Mouse (Mus musculus) ovary, postnatal 14 days (tissue): Measurements from ENCODE around the gene Rpl14.

Experiments
- DNase-seq: peaks from one replicate; pipeline ENCODE4 v3.0.0; 2022; ENCODE audit warnings: low spot score

Rpl14 gene

GRCm38 (mm10) chr9:120571593-120572385 lies 545 bp downstream of the Rpl14 start:
- no peak for DNase-seq

GRCm38 (mm10) chr9:120575748-120576661 lies 4.8 kb downstream of the Rpl14 start:
- no peak for DNase-seq

- no peak for DNase-seq
Measured at GRCm38 (mm10) chr9:120576662-120577013, 5.4 kb downstream of the Rpl14 start.

GRCm38 (mm10) chr9:120577133-120577651 lies 5.9 kb downstream of the Rpl14 start:
- peak; percentile 66 for DNase-seq

- no peak for DNase-seq
Measured at GRCm38 (mm10) chr9:120577706-120578405, 6.6 kb downstream of the Rpl14 start.

- DNase-seq = no peak
Measured at GRCm38 (mm10) chr9:120578701-120579100, 7.5 kb downstream of the Rpl14 start.

- DNase-seq = no peak
Measured at GRCm38 (mm10) chr9:120579808-120580207, 8.6 kb downstream of the Rpl14 start.

GRCm38 (mm10) chr9:120581941-120582618 lies 10.8 kb downstream of the Rpl14 start:
- peak; percentile 44 for DNase-seq

- peak; percentile 84 for DNase-seq
Measured at GRCm38 (mm10) chr9:120582619-120583308, 11.5 kb downstream of the Rpl14 start.

- DNase-seq = no peak
Measured at GRCm38 (mm10) chr9:120583314-120583713, 12.1 kb downstream of the Rpl14 start.

- DNase-seq = peak; percentile 64
Measured at GRCm38 (mm10) chr9:120586546-120586945, 15.3 kb downstream of the Rpl14 start.

GRCm38 (mm10) chr9:120591490-120591889 lies 20.2 kb downstream of the Rpl14 start:
- DNase-seq = peak; percentile 75

GRCm38 (mm10) chr9:120593383-120594101 lies 22.3 kb downstream of the Rpl14 start:
- no peak for DNase-seq

GRCm38 (mm10) chr9:120594839-120595238 lies 23.6 kb downstream of the Rpl14 start:
- no peak for DNase-seq

- no peak for DNase-seq
Measured at GRCm38 (mm10) chr9:120595306-120595705, 24.1 kb downstream of the Rpl14 start.

GRCm38 (mm10) chr9:120601488-120602171 lies 30.4 kb downstream of the Rpl14 start:
- DNase-seq = peak; percentile 78

- DNase-seq = peak; percentile 47
Measured at GRCm38 (mm10) chr9:120602172-120602838, 31.1 kb downstream of the Rpl14 start.

GRCm38 (mm10) chr9:120602839-120603511 lies 31.7 kb downstream of the Rpl14 start:
- peak; percentile 92 for DNase-seq
